Mouse (Mus musculus) embryo, embryonic 11 days (tissue): ENCODE measurements around the gene Slco4a1.

Experiments
- DNase-seq: peaks from one replicate; pipeline ENCODE4 v3.0.0-alpha.2; 2015

The Slco4a1 gene

GRCm38 (mm10) chr2:180455723-180456698 is at the start of gene Slco4a1:
TSS of gene Slco4a1 (plus strand) at chr2:180456245.
- peak; percentile 93 for DNase-seq

- no peak for DNase-seq
These were observed 47.6 kb upstream of the Slco4a1 start for GRCm38 (mm10) chr2:180408410-180408809.

- DNase-seq: no peak
These were observed 45.6 kb upstream of the Slco4a1 start for GRCm38 (mm10) chr2:180410432-180410831.

GRCm38 (mm10) chr2:180411013-180411412 is 45.0 kb upstream of the Slco4a1 start:
- DNase-seq: peak; percentile 64

GRCm38 (mm10) chr2:180415627-180416026 is 40.4 kb upstream of the Slco4a1 start:
- no peak for DNase-seq

GRCm38 (mm10) chr2:180417731-180418130 is 38.3 kb upstream of the Slco4a1 start:
- peak; percentile 74 for DNase-seq

- DNase-seq: no peak
These were observed 35.4 kb upstream of the Slco4a1 start for GRCm38 (mm10) chr2:180420641-180421040.

GRCm38 (mm10) chr2:180425115-180425514 is 30.9 kb upstream of the Slco4a1 start:
- no peak for DNase-seq

- DNase-seq: no peak
These were observed 29.0 kb upstream of the Slco4a1 start for GRCm38 (mm10) chr2:180427073-180427472.

- DNase-seq: peak; percentile 53
These were observed 27.7 kb upstream of the Slco4a1 start for GRCm38 (mm10) chr2:180428331-180428730.

GRCm38 (mm10) chr2:180430648-180431047 is 25.4 kb upstream of the Slco4a1 start:
- DNase-seq: no peak

GRCm38 (mm10) chr2:180432042-180432668 is 23.9 kb upstream of the Slco4a1 start:
- DNase-seq: peak; percentile 88

GRCm38 (mm10) chr2:180432751-180433150 is 23.3 kb upstream of the Slco4a1 start:
- no peak for DNase-seq

GRCm38 (mm10) chr2:180433350-180433749 is 22.7 kb upstream of the Slco4a1 start:
- DNase-seq: no peak

- no peak for DNase-seq
These were observed 20.6 kb upstream of the Slco4a1 start for GRCm38 (mm10) chr2:180435341-180435926.

- DNase-seq: no peak
These were observed 18.7 kb upstream of the Slco4a1 start for GRCm38 (mm10) chr2:180437149-180437864.

GRCm38 (mm10) chr2:180439791-180440190 is 16.3 kb upstream of the Slco4a1 start:
- no peak for DNase-seq

GRCm38 (mm10) chr2:180440596-180441332 is 15.3 kb upstream of the Slco4a1 start:
- no peak for DNase-seq

GRCm38 (mm10) chr2:180442061-180442460 is 14.0 kb upstream of the Slco4a1 start:
- no peak for DNase-seq

- DNase-seq: no peak
These were observed 12.2 kb upstream of the Slco4a1 start for GRCm38 (mm10) chr2:180443861-180444260.

GRCm38 (mm10) chr2:180444957-180445785 is 10.9 kb upstream of the Slco4a1 start:
- DNase-seq: no peak
